Mouse (Mus musculus): ENCODE data around the gene Omt2b. TPM values are rescaled to one million over a fixed set of nuclear protein-coding genes. Genes with fewer than 3 reads are reported as not detected.

The Omt2b gene
- polyA plus RNA-seq, 1 experiment from 2014 or later, result not detected

- no peak overlapping the region for H3K9ac ChIP-seq (ENCODE audit: low read length)
- H3K4me2 ChIP-seq (ENCODE audit: low read depth), result no peak overlapping the region
- no peaks in the 10 kb centered on the region for H3K4me1 ChIP-seq (ENCODE audit: control insufficient read depth, insufficient read depth, low read length)
- no peaks in the 10 kb centered on the region for H3K9me3 ChIP-seq (ENCODE audit: control insufficient read depth, low read length)
- no peak for ATAC-seq (ENCODE audit: insufficient read depth, low FRiP score, low TSS enrichment)
- H3K27ac ChIP-seq (ENCODE audit: low read depth, low read length), result no peak overlapping the region
- H3K4me3 ChIP-seq (ENCODE audit: low read depth, low read length), result no peak overlapping the region
- no peaks in the 10 kb centered on the region for H3K36me3 ChIP-seq (ENCODE audit: control insufficient read depth, insufficient read depth, low read length)
- H3K27me3 ChIP-seq (ENCODE audit: control insufficient read depth, insufficient read depth, low read length), result no peaks in the 10 kb centered on the region
- no peak for DNase-seq (ENCODE audit: low spot score)
- 90% methylated on average over 7 of the region's 7 CpGs for WGBS
Measured at GRCm38 (mm10) chr9:78369786-78370185, 42.4 kb downstream of the Omt2b start.

GRCm38 (mm10) chr9:78371441-78371840 lies 44.1 kb downstream of the Omt2b start:
- Histone ChIP-seq H3K9ac (ENCODE audit: low read length) (no peak overlapping the region), H3K9me3 (ENCODE audit: control insufficient read depth, low read length) (no peaks in the 10 kb centered on the region), H3K4me3 (ENCODE audit: low read depth, low read length) (no peak overlapping the region), H3K27me3 (ENCODE audit: control insufficient read depth, insufficient read depth, low read length) (no peaks in the 10 kb centered on the region), H3K4me1 (ENCODE audit: control insufficient read depth, insufficient read depth, low read length) (no peaks in the 10 kb centered on the region), H3K4me2 (ENCODE audit: low read depth) (no peak overlapping the region), H3K36me3 (ENCODE audit: control insufficient read depth, insufficient read depth, low read length) (no peaks in the 10 kb centered on the region), H3K27ac (ENCODE audit: low read depth, low read length) (no peak overlapping the region)
- DNase-seq (ENCODE audit: low spot score), result no peak
- WGBS, result 92% methylated on average over 3 of the region's 3 CpGs
- no peak for ATAC-seq (ENCODE audit: insufficient read depth, low FRiP score, low TSS enrichment)

DNA sequence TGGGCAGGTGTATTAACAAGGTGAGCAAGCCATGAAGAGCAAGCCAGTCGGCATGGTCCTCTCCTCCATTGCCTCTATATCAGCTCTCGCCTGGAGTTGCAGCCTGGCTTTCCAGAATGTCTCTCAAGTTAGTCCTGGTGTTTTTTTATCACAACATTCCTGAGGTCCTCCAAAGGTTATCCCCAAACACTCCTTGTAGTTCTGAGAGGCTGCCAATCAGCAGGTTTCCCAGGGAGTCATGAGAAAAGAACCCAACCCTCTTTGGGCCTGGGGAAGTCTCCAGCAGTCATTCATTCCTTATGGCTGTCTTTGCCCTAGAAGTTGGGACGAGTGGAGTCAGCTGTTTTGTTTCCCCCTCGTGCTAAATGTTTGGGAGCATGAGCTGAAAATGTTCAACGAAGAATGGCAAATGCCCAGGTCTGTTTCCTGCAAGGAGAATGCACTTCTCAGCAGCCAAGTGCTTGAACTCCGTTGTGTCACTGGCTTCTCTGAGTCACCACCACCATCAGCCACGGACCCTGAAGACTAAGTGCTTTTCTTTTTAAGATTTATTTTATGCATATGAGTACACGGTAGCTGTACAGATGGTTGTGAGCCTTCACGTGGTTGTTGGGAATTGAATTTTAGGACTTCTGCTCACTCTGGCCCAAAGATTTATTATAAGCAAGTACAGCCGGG lies 45.6 kb downstream of the Omt2b start:
- no peak overlapping the region for H3K27ac ChIP-seq (ENCODE audit: low read depth, low read length)
- no peak overlapping the region for H3K4me2 ChIP-seq (ENCODE audit: low read depth)
- H3K4me3 ChIP-seq (ENCODE audit: low read depth, low read length), result no peak overlapping the region
- no peaks in the 10 kb centered on the region for H3K36me3 ChIP-seq (ENCODE audit: control insufficient read depth, insufficient read depth, low read length)
- 0 out of 2 replicates have a peak, but pooled peaks cover under 1% of the 10 kb centered on the region for H3K4me1 ChIP-seq (ENCODE audit: control insufficient read depth, insufficient read depth, low read length)
- H3K9me3 ChIP-seq (ENCODE audit: control insufficient read depth, low read length), result no peaks in the 10 kb centered on the region
- H3K27me3 ChIP-seq (ENCODE audit: control insufficient read depth, insufficient read depth, low read length), result no peaks in the 10 kb centered on the region
- 85% methylated on average over 10 of the region's 10 CpGs for WGBS
- no peak for DNase-seq (ENCODE audit: low spot score)
- no peak overlapping the region for H3K9ac ChIP-seq (ENCODE audit: low read length)
- no peak for ATAC-seq (ENCODE audit: insufficient read depth, low FRiP score, low TSS enrichment)

GRCm38 (mm10) chr9:78374397-78374796 lies 47.0 kb downstream of the Omt2b start:
- no peaks in the 10 kb centered on the region for H3K9me3 ChIP-seq (ENCODE audit: control insufficient read depth, low read length)
- H3K4me3 ChIP-seq (ENCODE audit: low read depth, low read length), result no peak overlapping the region
- no peak overlapping the region for H3K4me2 ChIP-seq (ENCODE audit: low read depth)
- H3K27me3 ChIP-seq (ENCODE audit: control insufficient read depth, insufficient read depth, low read length), result no peaks in the 10 kb centered on the region
- H3K4me1 ChIP-seq (ENCODE audit: control insufficient read depth, insufficient read depth, low read length), result 0 out of 2 replicates have a peak, but pooled peaks cover 3% of the 10 kb centered on the region
- no peak overlapping the region for H3K9ac ChIP-seq (ENCODE audit: low read length)
- DNase-seq (ENCODE audit: low spot score), result no peak
- 61% methylated on average over 5 of the region's 5 CpGs for WGBS
- H3K36me3 ChIP-seq (ENCODE audit: control insufficient read depth, insufficient read depth, low read length), result no peaks in the 10 kb centered on the region
- no peak overlapping the region for H3K27ac ChIP-seq (ENCODE audit: low read depth, low read length)
- ATAC-seq (ENCODE audit: insufficient read depth, low FRiP score, low TSS enrichment), result no peak

GRCm38 (mm10) chr9:78374885-78375389 lies 47.5 kb downstream of the Omt2b start:
- Histone ChIP-seq H3K9me3 (ENCODE audit: control insufficient read depth, low read length) (no peaks in the 10 kb centered on the region), H3K9ac (ENCODE audit: low read length) (no peak overlapping the region), H3K4me1 (ENCODE audit: control insufficient read depth, insufficient read depth, low read length) (0 out of 2 replicates have a peak, but pooled peaks cover 3% of the 10 kb centered on the region), H3K27ac (ENCODE audit: low read depth, low read length) (no peak overlapping the region), H3K4me2 (ENCODE audit: low read depth) (no peak overlapping the region), H3K4me3 (ENCODE audit: low read depth, low read length) (no peak overlapping the region), H3K27me3 (ENCODE audit: control insufficient read depth, insufficient read depth, low read length) (no peaks in the 10 kb centered on the region), H3K36me3 (ENCODE audit: control insufficient read depth, insufficient read depth, low read length) (no peaks in the 10 kb centered on the region)
- WGBS, result 73% methylated on average over 1 of the region's 1 CpGs
- DNase-seq (ENCODE audit: low spot score) (no peak), ATAC-seq (ENCODE audit: insufficient read depth, low FRiP score, low TSS enrichment) (no peak)

DNA sequence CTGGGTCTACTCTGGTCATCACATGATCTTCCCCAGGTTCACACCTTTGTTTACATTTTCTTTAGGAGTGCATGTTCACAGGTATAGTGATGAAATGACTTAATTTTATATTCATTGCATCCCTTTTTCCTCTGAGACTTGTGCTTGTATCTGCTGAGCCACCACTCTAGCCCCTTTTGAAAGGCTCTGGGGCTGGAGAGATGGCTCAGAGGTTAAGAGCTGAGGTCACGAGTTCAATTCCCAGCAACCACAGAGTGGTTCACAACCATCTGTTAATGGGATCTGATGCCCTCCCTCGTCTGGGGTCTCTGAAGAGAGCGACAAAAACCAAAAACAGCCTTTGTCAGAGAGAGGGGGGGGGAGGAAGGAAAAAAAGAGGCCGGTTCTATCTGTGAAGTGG lies 48.1 kb downstream of the Omt2b start:
- Histone ChIP-seq H3K4me3 (ENCODE audit: low read depth, low read length) (no peak overlapping the region), H3K27me3 (ENCODE audit: control insufficient read depth, insufficient read depth, low read length) (no peaks in the 10 kb centered on the region), H3K4me2 (ENCODE audit: low read depth) (no peak overlapping the region), H3K4me1 (ENCODE audit: control insufficient read depth, insufficient read depth, low read length) (0 out of 2 replicates have a peak, but pooled peaks cover 3% of the 10 kb centered on the region), H3K36me3 (ENCODE audit: control insufficient read depth, insufficient read depth, low read length) (no peaks in the 10 kb centered on the region), H3K27ac (ENCODE audit: low read depth, low read length) (no peak overlapping the region), H3K9ac (ENCODE audit: low read length) (no peak overlapping the region), H3K9me3 (ENCODE audit: control insufficient read depth, low read length) (no peaks in the 10 kb centered on the region)
- ATAC-seq (ENCODE audit: insufficient read depth, low FRiP score, low TSS enrichment) (no peak), DNase-seq (ENCODE audit: low spot score) (no peak)
- WGBS, result 64% methylated on average over 4 of the region's 4 CpGs

GRCm38 (mm10) chr9:78377546-78377945 lies 50.2 kb downstream of the Omt2b start:
- ATAC-seq (ENCODE audit: insufficient read depth, low FRiP score, low TSS enrichment), result no peak
- Histone ChIP-seq H3K27me3 (ENCODE audit: control insufficient read depth, insufficient read depth, low read length) (no peaks in the 10 kb centered on the region), H3K9ac (ENCODE audit: low read length) (no peak overlapping the region), H3K27ac (ENCODE audit: low read depth, low read length) (no peak overlapping the region), H3K36me3 (ENCODE audit: control insufficient read depth, insufficient read depth, low read length) (no peaks in the 10 kb centered on the region), H3K4me2 (ENCODE audit: low read depth) (peak overlapping the region; percentile 57), H3K4me3 (ENCODE audit: low read depth, low read length) (no peak overlapping the region; the same call in 1 of the 2 replicates), H3K4me1 (ENCODE audit: control insufficient read depth, insufficient read depth, low read length) (0 out of 2 replicates have a peak, but pooled peaks cover 3% of the 10 kb centered on the region), H3K9me3 (ENCODE audit: control insufficient read depth, low read length) (no peaks in the 10 kb centered on the region)
- WGBS, result 31% methylated on average over 8 of the region's 8 CpGs
- DNase-seq (ENCODE audit: low spot score), result no peak

GRCm38 (mm10) chr9:78378113-78378785 lies 50.9 kb downstream of the Omt2b start, which contains the start of gene Ooep:
Ooep (minus strand) TSS chr9:78378725.
- Histone ChIP-seq H3K4me1 (ENCODE audit: control insufficient read depth, insufficient read depth, low read length) (0 out of 2 replicates have a peak, but pooled peaks cover 3% of the 10 kb centered on the region), H3K36me3 (ENCODE audit: control insufficient read depth, insufficient read depth, low read length) (no peaks in the 10 kb centered on the region), H3K4me2 (ENCODE audit: low read depth) (peak within 1 kb of the TSS; percentile 57), H3K4me3 (ENCODE audit: low read depth, low read length) (peak within 1 kb of the TSS; percentile 27), H3K27ac (ENCODE audit: low read depth, low read length) (no peak within 1 kb of the TSS), H3K27me3 (ENCODE audit: control insufficient read depth, insufficient read depth, low read length) (no peaks in the 10 kb centered on the region), H3K9ac (ENCODE audit: low read length) (peak within 1 kb of the TSS; percentile 20; the same call in 1 of the 2 replicates), H3K9me3 (ENCODE audit: control insufficient read depth, low read length) (no peaks in the 10 kb centered on the region)
- WGBS, result 3% methylated on average over 23 of the region's 23 CpGs
- DNase-seq (ENCODE audit: low spot score) (peak; percentile 49), ATAC-seq (ENCODE audit: insufficient read depth, low FRiP score, low TSS enrichment) (peak; percentile 84)
